Mouse (Mus musculus) heart, adult 2 months (tissue): ENCODE results near the gene Fbxo47.

Source experiments
- CTCF ChIP-seq: fragments of 200-600 bp; IDR thresholded peaks from 2 replicates; pipeline ENCODE4 v1.8.1; 2022; ENCODE audit warnings: antibody characterized with exemption, mild to moderate bottlenecking, moderate library complexity
- POLR2A ChIP-seq: fragments of 200-500 bp; IDR thresholded peaks from 2 replicates; pipeline ENCODE4 v1.6.1; 2011; ENCODE audit warnings: mild to moderate bottlenecking, low read depth, low read length, control low read depth; ENCODE audit not compliant: insufficient read depth

GRCm38 (mm10) chr11:97805662-97806612 lies 78.0 kb downstream of the Fbxo47 start:
- no peak for TF ChIP-seq POLR2A
- TF ChIP-seq CTCF = no peak
